Mouse (Mus musculus) CH12.LX (cell line): Measurements from ENCODE around the gene Hdac5. TPM values are rescaled to one million over a fixed set of nuclear protein-coding genes. Genes with fewer than 3 reads are reported as not detected.

Experiments
- DNase-seq: peaks from one replicate; pipeline ENCODE4 v3.0.0-alpha.2; 2013; ENCODE audit errors: extremely low read depth
- H3K27ac ChIP-seq: 2 replicates; pipeline ENCODE4 v1.5.1; 2012; ENCODE audit warnings: low read depth, mild to moderate bottlenecking, control low read depth, moderate library complexity; ENCODE audit not compliant: insufficient read depth
- H3K27me3 ChIP-seq: replicated peaks from 2 replicates; pipeline ENCODE3; 2012; ENCODE audit warnings: inconsistent platforms
- H3K36me3 ChIP-seq, 2 experiments: replicated peaks in 1 of 2; 2 replicates each; pipeline versions ENCODE3 to v1.6.1; 2012; ENCODE audit warnings: inconsistent platforms in 1 of 2, low read length in 1 of 2, mild to moderate bottlenecking in 1 of 2, mixed read lengths in 1 of 2, moderate library complexity in 1 of 2; ENCODE audit not compliant: control insufficient read depth in 1 of 2, insufficient read depth in 1 of 2
- H3K4me1 ChIP-seq, 2 experiments: 2 replicates each; pipeline ENCODE4 v1.6.1; 2012; ENCODE audit warnings: inconsistent platforms in 1 of 2, moderate library complexity in 1 of 2; ENCODE audit not compliant: insufficient read depth in 2 of 2, control insufficient read depth in 1 of 2
- H3K4me2 ChIP-seq: 2 replicates; pipeline ENCODE4 v1.6.1; 2012; ENCODE audit warnings: low read depth, mild to moderate bottlenecking, control low read depth; ENCODE audit not compliant: poor library complexity, insufficient read depth, severe bottlenecking
- H3K4me3 ChIP-seq, 3 experiments: fragments of 150-350 bp in 1 of 3; sonication (generic) in 1 of 3; replicated peaks in 1 of 3; 2 replicates each; pipeline versions ENCODE3 to v1.5.1; 2011 to 2012; ENCODE audit warnings: low read depth in 2 of 3, low read length in 2 of 3, mild to moderate bottlenecking in 2 of 3, moderate library complexity in 2 of 3, control low read depth in 1 of 3, improper control_type of control experiment in 1 of 3, inconsistent platforms in 1 of 3, mixed read lengths in 1 of 3; ENCODE audit not compliant: poor library complexity in 1 of 3
- H3K79me2 ChIP-seq: replicated peaks from 2 replicates; pipeline ENCODE4 v1.6.1; 2012; ENCODE audit warnings: mild to moderate bottlenecking, moderate library complexity; ENCODE audit not compliant: control insufficient read depth, poor library complexity, insufficient read depth, severe bottlenecking; ENCODE audit errors: extremely low read depth
- H3K9ac ChIP-seq: 2 replicates; pipeline ENCODE4 v1.6.1; 2012; ENCODE audit warnings: low read depth, mild to moderate bottlenecking, control low read depth, moderate library complexity; ENCODE audit not compliant: insufficient read depth
- H3K9me3 ChIP-seq: replicated peaks from 2 replicates; pipeline ENCODE3; 2012; ENCODE audit warnings: low read length, inconsistent platforms, mixed read lengths
- ELF1 ChIP-seq: IDR thresholded peaks from 2 replicates; pipeline ENCODE4 v1.6.1; 2014; ENCODE audit warnings: low read depth, mild to moderate bottlenecking, inconsistent platforms, low read length, improper control_type of control experiment
- MYC ChIP-seq: IDR thresholded peaks from 2 replicates; pipeline ENCODE4 v1.6.1; 2011; ENCODE audit warnings: low read depth, mild to moderate bottlenecking, improper control_type of control experiment, low read length
- NELFE ChIP-seq: IDR thresholded peaks from 2 replicates; pipeline ENCODE4 v1.6.1; 2011; ENCODE audit warnings: low read depth, low read length, improper control_type of control experiment
- NRF1 ChIP-seq: IDR thresholded peaks from 2 replicates; pipeline ENCODE4 v1.6.1; 2014; ENCODE audit warnings: low read depth, mild to moderate bottlenecking, inconsistent platforms, low read length, improper control_type of control experiment, moderate library complexity
- POLR2A ChIP-seq: IDR thresholded peaks from 2 replicates; pipeline ENCODE4 v1.6.1; 2011; ENCODE audit warnings: low read depth, mild to moderate bottlenecking, improper control_type of control experiment, low read length
- RCOR1 ChIP-seq: conservative IDR thresholded peaks from 2 replicates; pipeline ENCODE4 v1.6.1; 2012; ENCODE audit warnings: low read depth, mild to moderate bottlenecking, inconsistent platforms, low read length, improper control_type of control experiment
- UBTF ChIP-seq: IDR thresholded peaks from 2 replicates; pipeline ENCODE4 v1.6.1; 2012; ENCODE audit warnings: low read depth, mild to moderate bottlenecking, inconsistent platforms, low read length, improper control_type of control experiment, moderate library complexity
- USF2 ChIP-seq: conservative IDR thresholded peaks from 2 replicates; pipeline ENCODE4 v1.6.1; 2011; ENCODE audit warnings: low read depth, low read length, improper control_type of control experiment
- ZC3H11A ChIP-seq: IDR thresholded peaks from 2 replicates; pipeline ENCODE4 v1.6.1; 2012; ENCODE audit warnings: low read depth, mild to moderate bottlenecking, inconsistent platforms, low read length, improper control_type of control experiment
- dilution Hi-C: fragments of 300-500 bp; cut with MboI; formaldehyde crosslinking; loops from 2 replicates; pipeline ENCODE4 v1.14.3; 2020; ENCODE audit warnings: low sequenced_read_pairs; ENCODE audit not compliant: extremely low pct_unique_long_range_greater_than_20kb, extremely low pct_ligation_motif_present
- in situ Hi-C: fragments of 300-500 bp; cut with MboI; formaldehyde crosslinking; loops from 3 replicates; pipeline ENCODE4 v1.14.3; 2019; ENCODE audit warnings: low sequenced_read_pairs, low pct_ligation_motif_present, low pct_unique_long_range_greater_than_20kb, mixed read lengths
- polyA plus RNA-seq: library from polyadenylated mRNA; unstranded; fragments of >175 nt; gene quantifications from 2 replicates; pipeline ENCODE4 v1.2.1, GENCODE M21; 2012; ENCODE audit warnings: low read depth; ENCODE audit not compliant: insufficient read length
- total RNA-seq, 2 experiments: library from RNA; depleted of rRNA; stranded (reverse); fragments of 300-350 nt in 1 of 2; fragments of >200 nt in 1 of 2; gene quantifications; 2 replicates each; pipeline ENCODE4 v1.2.3; 2012 to 2014

Hdac5 gene
- total and polyA plus RNA-seq, 3 experiments = 24.9 to 49.6 (median 46.4) TPM

GRCm38 (mm10) chr11:102266631-102267355 lies 36.8 kb upstream of the Hdac5 start:
- dilution Hi-C loops = no loop called here

GRCm38 (mm10) chr11:102265816-102266215 lies 35.9 kb upstream of the Hdac5 start:
- Histone ChIP-seq H3K79me2 (no peaks in the 10 kb centered on the region), H3K27me3 (peaks cover under 1% of the 10 kb centered on the region), H3K4me2 (no peak overlapping the region), H3K36me3 (peaks cover 32 to 52% of the 10 kb centered on the region in 2 experiments), H3K4me1 (peaks cover 0 to 15% of the 10 kb centered on the region in 2 experiments; a peak in 2 of 4 replicates), H3K27ac (no peak overlapping the region), H3K4me3 (no peak overlapping the region), H3K9me3 (no peaks in the 10 kb centered on the region), H3K9ac (no peak overlapping the region)
- dilution Hi-C loops (no loop called here), in situ Hi-C loops (no loop called here)
- TF ChIP-seq USF2 (no peak), ZC3H11A (no peak), NELFE (no peak), RCOR1 (no peak)
- no peak for DNase-seq

More at GRCm38 (mm10) chr11:102266631-102267355, 36.8 kb upstream of the Hdac5 start:
- in situ Hi-C loops = no loop called here
- no peaks in the 10 kb centered on the region for H3K79me2 ChIP-seq
- H3K9me3 ChIP-seq = no peaks in the 10 kb centered on the region
- no peak for TF ChIP-seq ELF1
- TF ChIP-seq RCOR1 = no peak
- TF ChIP-seq ZC3H11A = no peak
- H3K4me3 ChIP-seq = no peak overlapping the region
- no peak overlapping the region for H3K27ac ChIP-seq
- H3K36me3 ChIP-seq = peaks cover 29 to 43% of the 10 kb centered on the region in 2 experiments
- H3K4me1 ChIP-seq = peaks cover 0 to 15% of the 10 kb centered on the region in 2 experiments; a peak in 2 of 4 replicates
- H3K27me3 ChIP-seq = peaks cover 4% of the 10 kb centered on the region
- H3K4me2 ChIP-seq = no peak overlapping the region
- no peak overlapping the region for H3K9ac ChIP-seq
- DNase-seq = no peak

GRCm38 (mm10) chr11:102263211-102263610 lies 33.2 kb upstream of the Hdac5 start:
- DNase-seq = no peak
- Histone ChIP-seq H3K27ac (no peak overlapping the region), H3K4me3 (no peak overlapping the region), H3K9ac (no peak overlapping the region), H3K4me1 (peaks cover 0 to 12% of the 10 kb centered on the region in 2 experiments; a peak in 2 of 4 replicates)
- dilution Hi-C loops = no loop called here
- TF ChIP-seq USF2 (no peak), NRF1 (no peak), POLR2A (no peak), UBTF (no peak), MYC (no peak), ELF1 (no peak)
- TF ChIP-seq, all 38 proteins: peak for 0
- Histone ChIP-seq H3K79me2 (no peaks in the 10 kb centered on the region), H3K36me3 (peaks cover 50 to 75% of the 10 kb centered on the region in 2 experiments), H3K4me2 (no peak overlapping the region), H3K9me3 (no peaks in the 10 kb centered on the region), H3K27me3 (no peaks in the 10 kb centered on the region)
- in situ Hi-C loops = no loop called here
